Mouse (Mus musculus) heart, embryonic 10.5 days (tissue): Measurements from ENCODE around the gene Tspan1. TPM values are rescaled to one million over a fixed set of nuclear protein-coding genes. Genes with fewer than 3 reads are reported as not detected.
A peak's percentile ranks its signal among the peaks of the same experiment; 100 is the strongest.

ENCODE experiments used
- DNase-seq: peaks from one replicate; pipeline ENCODE4 v3.0.0-alpha.2; 2017; ENCODE audit warnings: low spot score
- H3K27ac ChIP-seq: fragments of 300-500 bp; sonication (generic); 2 replicates; pipeline ENCODE4 v1.5.1; 2016; ENCODE audit warnings: mild to moderate bottlenecking
- H3K27me3 ChIP-seq: fragments of 300-500 bp; sonication (generic); 2 replicates; pipeline ENCODE4 v1.6.1; 2016; ENCODE audit warnings: mild to moderate bottlenecking; ENCODE audit not compliant: poor library complexity, insufficient read depth, severe bottlenecking
- H3K36me3 ChIP-seq: fragments of 300-500 bp; sonication (generic); 2 replicates; pipeline ENCODE4 v1.6.1; 2016; ENCODE audit warnings: mild to moderate bottlenecking, moderate library complexity
- H3K4me1 ChIP-seq: fragments of 300-500 bp; sonication (generic); 2 replicates; pipeline ENCODE4 v1.6.1; 2016; ENCODE audit warnings: mild to moderate bottlenecking
- H3K4me3 ChIP-seq: fragments of 300-500 bp; sonication (generic); 2 replicates; pipeline ENCODE4 v1.5.1; 2016; ENCODE audit warnings: mild to moderate bottlenecking, moderate library complexity
- H3K9me3 ChIP-seq: fragments of 300-500 bp; sonication (generic); 2 replicates; pipeline ENCODE4 v1.6.1; 2016; ENCODE audit warnings: mild to moderate bottlenecking, moderate library complexity
- WGBS: fragments of 180-500 bp; shearing (Covaris S2); methylation state at CpG from one replicate; pipeline ENCODE4 v1.1.7; 2016; 5-methylcytosine and 5-hydroxymethylcytosine counted together
- polyA plus RNA-seq: library from polyadenylated mRNA; unstranded; fragments of >200 nt; fragmentation: Nextera tagmentation; extraction: Ambion mirVana; gene quantifications from 2 replicates; pipeline ENCODE4 v1.2.1, GENCODE M21; 2016

Gene Tspan1
- 0.10 TPM in 1 of 2 replicates, not detected in the other for polyA plus RNA-seq

DNA sequence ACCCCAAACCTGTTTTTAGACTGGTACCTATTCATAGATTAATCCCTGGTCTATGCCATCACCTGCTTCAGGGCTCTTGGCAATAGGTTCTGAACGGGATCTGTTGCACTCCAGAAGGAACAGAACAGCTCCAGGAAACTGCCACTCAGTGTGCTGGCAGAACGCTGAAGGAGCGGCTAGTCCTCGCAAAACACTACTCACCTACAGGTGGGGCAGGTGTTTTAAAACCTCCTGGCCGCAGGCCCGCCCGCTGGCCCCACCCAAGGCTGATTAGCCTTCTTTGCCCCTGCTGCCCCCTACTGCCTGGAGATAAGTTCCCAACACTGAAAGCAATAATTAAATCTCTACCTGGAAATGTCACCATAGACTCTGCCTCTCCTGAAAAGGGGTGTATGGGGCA lies at the start of gene Tspan1:
TSS of gene Tspan1 (minus strand) at position 198 of the 400 bp plus-strand sequence.
- Histone ChIP-seq H3K4me3 (no peak within 1 kb of the TSS), H3K9me3 (no peaks in the 10 kb centered on the region), H3K36me3 (no peaks in the 10 kb centered on the region), H3K27ac (no peak within 1 kb of the TSS), H3K4me1 (no peaks in the 10 kb centered on the region; the same call in none of the 2 replicates), H3K27me3 (no peaks in the 10 kb centered on the region)
- 28% methylated on average over 7 of the region's 7 CpGs for WGBS
- no peak for DNase-seq

DNA sequence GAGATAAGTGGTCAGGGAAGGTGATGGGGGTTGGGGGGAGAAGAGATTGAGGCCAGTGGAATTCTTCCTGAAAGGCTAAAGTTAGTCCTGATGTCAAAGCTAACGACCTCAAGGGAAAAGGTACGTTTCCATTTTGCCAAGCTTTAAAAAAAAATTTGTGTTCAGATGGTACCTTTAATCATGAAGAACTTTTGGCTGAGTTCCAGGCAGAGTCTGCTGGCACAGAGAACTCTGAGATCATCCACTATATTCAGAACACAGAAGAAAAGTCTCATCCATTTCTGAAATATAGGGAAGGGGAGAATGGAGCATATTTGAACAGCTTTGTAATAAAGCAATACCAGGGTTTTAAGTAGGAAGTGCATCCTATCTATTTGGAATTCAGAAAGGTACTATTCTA lies 49.6 kb upstream of the Tspan1 start:
- H3K27me3 ChIP-seq: no peaks in the 10 kb centered on the region
- H3K27ac ChIP-seq: no peak overlapping the region
- H3K36me3 ChIP-seq: no peaks in the 10 kb centered on the region
- DNase-seq: no peak
- H3K4me3 ChIP-seq: no peak overlapping the region
- WGBS: 29% methylated on average over 2 of the region's 2 CpGs
- no peaks in the 10 kb centered on the region for H3K9me3 ChIP-seq
- peaks cover 11% of the 10 kb centered on the region; the same call in 1 of the 2 replicates for H3K4me1 ChIP-seq

DNA sequence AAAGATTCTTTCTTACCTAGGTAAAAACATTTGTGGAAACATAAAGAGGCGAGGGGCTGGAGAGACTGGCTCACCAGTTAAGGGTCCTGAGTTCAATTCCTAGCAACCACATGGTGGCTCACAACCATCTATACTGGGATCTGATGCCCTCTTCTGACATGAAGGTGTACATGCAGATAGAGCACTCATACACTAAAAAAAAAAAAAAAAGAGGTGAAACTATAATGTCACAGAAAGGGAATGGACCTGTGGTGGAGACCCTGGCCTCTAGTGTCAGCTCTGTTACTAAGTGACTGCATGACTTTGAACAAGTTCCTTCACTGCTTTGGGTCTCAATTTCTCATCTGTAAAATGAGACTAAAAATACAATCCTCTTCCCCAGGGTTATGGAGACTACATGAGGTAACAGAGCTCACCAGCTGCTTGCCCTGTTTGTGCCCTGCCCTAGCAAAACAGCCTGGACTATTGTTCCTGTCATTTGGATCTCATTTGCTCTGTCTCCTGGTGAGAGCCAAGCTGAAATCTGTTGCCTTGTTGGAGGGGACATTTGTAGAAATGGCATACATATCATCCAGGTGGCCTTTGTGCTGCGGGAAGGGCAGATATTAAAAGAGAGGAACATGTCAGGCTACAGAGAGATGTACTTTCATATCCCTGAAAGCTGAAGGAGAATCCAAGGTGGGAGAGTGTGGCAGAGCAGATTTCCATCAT lies 48.6 kb upstream of the Tspan1 start:
- Histone ChIP-seq H3K27me3 (no peaks in the 10 kb centered on the region), H3K9me3 (no peaks in the 10 kb centered on the region), H3K36me3 (no peaks in the 10 kb centered on the region), H3K27ac (no peak overlapping the region), H3K4me3 (no peak overlapping the region), H3K4me1 (peaks cover 11% of the 10 kb centered on the region; the same call in 1 of the 2 replicates)
- DNase-seq: no peak
- 88% methylated on average over 2 of the region's 2 CpGs for WGBS

DNA sequence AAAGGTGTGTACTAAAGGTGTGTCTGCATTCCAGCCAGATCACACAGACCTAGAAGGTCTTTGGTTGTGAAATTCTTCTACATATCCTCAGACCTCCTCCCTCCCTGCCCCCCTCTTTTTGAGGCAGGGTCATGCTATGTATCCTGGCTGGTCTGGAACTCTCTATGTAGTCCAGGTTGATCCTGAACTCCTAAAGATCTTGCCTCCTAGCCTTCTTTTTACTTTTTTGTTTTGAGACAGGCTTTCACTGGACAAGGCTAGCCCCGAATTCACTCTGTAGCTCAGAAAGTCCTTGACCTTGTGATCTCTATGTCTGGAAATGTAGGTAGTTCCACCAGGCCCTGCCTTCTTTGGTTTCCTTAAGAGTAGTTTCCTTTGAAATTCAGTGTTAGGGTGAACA lies 41.5 kb upstream of the Tspan1 start:
- no peaks in the 10 kb centered on the region for H3K27me3 ChIP-seq
- no peaks in the 10 kb centered on the region for H3K36me3 ChIP-seq
- no peaks in the 10 kb centered on the region for H3K9me3 ChIP-seq
- WGBS: 87% methylated on average over 1 of the region's 1 CpGs
- 0 out of 2 replicates have a peak, but pooled peaks cover 4% of the 10 kb centered on the region for H3K4me1 ChIP-seq
- no peak overlapping the region for H3K27ac ChIP-seq
- no peak overlapping the region for H3K4me3 ChIP-seq
- no peak for DNase-seq

DNA sequence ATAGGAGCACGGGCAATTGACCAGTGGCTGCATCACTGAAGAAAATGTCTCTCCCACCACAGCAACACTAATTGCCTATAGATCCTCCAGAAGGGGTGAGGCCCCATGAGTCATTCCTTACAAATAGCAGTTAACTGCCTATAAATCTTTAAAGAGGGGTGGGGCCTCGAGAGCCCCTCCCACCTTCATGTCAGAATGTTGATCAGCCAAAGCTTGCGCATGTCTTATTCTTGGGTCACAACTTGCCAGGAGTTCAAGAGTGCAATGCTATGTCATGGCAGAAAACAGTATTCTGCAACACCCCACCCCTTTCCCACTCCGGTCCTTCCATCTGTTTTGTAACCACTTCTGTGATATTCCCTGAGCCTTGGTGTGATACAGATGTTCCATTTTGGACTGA lies 39.1 kb upstream of the Tspan1 start:
- 87% methylated on average over 4 of the region's 4 CpGs for WGBS
- H3K4me1 ChIP-seq: 0 out of 2 replicates have a peak, but pooled peaks cover 4% of the 10 kb centered on the region
- no peak for DNase-seq
- H3K27me3 ChIP-seq: no peaks in the 10 kb centered on the region
- no peak overlapping the region for H3K4me3 ChIP-seq
- H3K9me3 ChIP-seq: no peaks in the 10 kb centered on the region
- H3K27ac ChIP-seq: no peak overlapping the region
- H3K36me3 ChIP-seq: no peaks in the 10 kb centered on the region

DNA sequence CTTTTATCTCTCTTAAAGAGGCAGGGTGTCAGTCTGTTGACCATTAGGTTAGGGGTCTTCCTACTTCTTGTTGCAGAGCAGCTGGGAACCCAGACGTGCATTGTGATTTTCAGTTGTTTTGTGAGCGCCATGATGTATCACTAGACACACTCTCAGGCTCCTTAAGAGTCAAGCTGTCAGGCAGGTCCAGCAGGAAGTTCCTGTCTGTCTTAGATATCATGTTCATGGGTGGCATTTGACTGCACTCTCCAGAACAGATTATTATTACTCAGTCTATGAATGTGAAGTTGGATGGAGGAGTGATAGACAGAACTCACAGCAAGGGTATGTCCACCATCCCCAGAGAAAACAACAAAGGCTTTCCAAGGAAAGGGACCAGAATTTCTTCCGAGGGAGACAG lies 37.0 kb upstream of the Tspan1 start:
- H3K4me1 ChIP-seq: 0 out of 2 replicates have a peak, but pooled peaks cover 4% of the 10 kb centered on the region
- H3K9me3 ChIP-seq: no peaks in the 10 kb centered on the region
- H3K27me3 ChIP-seq: no peaks in the 10 kb centered on the region
- no peak overlapping the region for H3K4me3 ChIP-seq
- no peak for DNase-seq
- H3K27ac ChIP-seq: no peak overlapping the region
- no peaks in the 10 kb centered on the region for H3K36me3 ChIP-seq
- WGBS: 61% methylated on average over 3 of the region's 3 CpGs

DNA sequence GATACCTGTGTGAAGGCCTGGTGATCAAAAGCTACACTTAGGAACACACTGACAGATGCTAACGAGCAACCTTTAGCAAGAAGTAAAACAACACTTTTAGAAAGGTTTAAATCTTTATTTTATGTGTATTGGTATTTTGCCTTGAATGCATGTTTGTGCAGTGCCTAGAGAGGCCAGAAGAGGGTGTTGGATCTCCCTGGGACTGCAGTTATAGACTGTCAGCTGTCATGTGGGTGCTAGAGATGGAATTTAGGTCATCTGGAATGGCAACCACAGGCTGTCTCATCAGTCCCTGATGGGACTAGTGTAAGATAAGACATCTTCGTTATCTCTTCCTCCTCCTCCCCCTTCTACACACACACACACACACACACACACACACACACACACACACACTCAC lies 31.0 kb upstream of the Tspan1 start:
- H3K4me3 ChIP-seq: no peak overlapping the region
- H3K4me1 ChIP-seq: peaks cover 7% of the 10 kb centered on the region; the same call in 1 of the 2 replicates
- no peaks in the 10 kb centered on the region for H3K9me3 ChIP-seq
- DNase-seq: no peak
- H3K27me3 ChIP-seq: no peaks in the 10 kb centered on the region
- no peaks in the 10 kb centered on the region for H3K36me3 ChIP-seq
- H3K27ac ChIP-seq: no peak overlapping the region
- 62% methylated on average over 2 of the region's 2 CpGs for WGBS

DNA sequence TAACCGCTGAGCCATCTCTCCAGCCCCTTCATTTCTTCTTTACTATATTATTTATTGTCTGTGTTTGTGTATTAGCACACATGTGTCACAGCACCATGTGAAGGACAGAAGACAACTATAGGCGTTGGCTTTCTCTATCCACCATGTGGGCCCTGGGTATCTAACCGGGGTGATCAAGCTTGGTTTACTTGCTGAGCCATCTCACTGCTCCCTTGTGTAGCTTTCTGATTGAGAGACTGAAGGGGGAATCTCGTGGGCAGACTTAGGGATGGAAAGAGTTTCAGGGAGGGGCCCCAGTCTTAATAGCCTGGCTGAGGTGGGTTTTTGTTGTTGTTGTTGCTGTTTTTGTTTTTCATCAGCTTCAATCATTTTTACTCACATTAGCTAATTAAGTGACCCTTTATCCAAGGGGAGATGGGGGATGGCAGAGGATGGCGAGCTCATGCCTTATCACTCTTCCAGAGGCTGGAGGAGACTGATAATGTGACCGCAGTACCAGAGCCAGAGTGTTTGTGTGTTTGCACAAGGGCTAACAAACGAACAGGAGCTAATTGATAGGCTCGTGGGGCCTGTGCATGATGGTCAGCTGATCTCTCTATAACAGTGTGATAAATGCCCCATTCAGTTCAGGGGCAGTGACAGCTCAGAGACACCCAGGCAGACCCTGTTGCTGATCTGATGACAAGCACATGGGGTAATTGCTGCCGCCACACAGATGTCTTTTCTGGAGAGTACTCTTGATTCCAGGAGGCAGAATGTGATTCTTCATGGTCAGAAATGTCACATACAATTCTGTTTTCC lies 26.4 kb upstream of the Tspan1 start:
- 32% methylated on average over 9 of the region's 9 CpGs for WGBS
- Histone ChIP-seq H3K27ac (no peak overlapping the region), H3K4me1 (peaks cover 13% of the 10 kb centered on the region; the same call in 1 of the 2 replicates), H3K27me3 (no peaks in the 10 kb centered on the region), H3K4me3 (no peak overlapping the region), H3K9me3 (no peaks in the 10 kb centered on the region), H3K36me3 (no peaks in the 10 kb centered on the region)
- DNase-seq: no peak

DNA sequence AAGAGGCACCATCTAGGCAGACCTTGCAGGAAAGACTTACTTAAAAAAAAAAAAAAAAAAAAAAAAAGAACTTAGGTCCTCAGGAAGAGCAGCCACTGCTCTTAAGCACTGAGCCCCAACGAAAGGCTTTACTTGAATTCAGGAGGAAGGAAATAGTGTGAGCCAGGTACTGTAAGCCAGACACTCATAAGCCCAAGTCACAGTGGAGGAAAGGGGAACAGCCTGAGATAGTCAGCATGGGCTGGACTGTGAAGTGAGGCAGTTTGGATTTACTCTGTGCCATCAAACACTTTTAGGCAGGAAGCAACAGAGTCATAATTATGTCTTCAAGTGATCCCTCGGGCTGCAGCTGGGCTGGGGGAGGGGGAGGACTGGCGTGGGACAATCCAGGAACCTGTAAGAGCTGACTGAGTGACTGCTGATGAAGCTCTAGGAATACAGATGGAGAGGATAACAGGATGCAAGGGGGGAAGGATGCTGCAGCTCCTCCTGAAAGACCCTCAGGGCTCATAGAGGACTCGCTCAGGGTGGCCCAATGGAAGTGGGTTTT lies 25.0 kb upstream of the Tspan1 start:
- H3K27ac ChIP-seq: no peak overlapping the region
- WGBS: 49% methylated on average over 4 of the region's 4 CpGs
- no peaks in the 10 kb centered on the region for H3K36me3 ChIP-seq
- H3K27me3 ChIP-seq: no peaks in the 10 kb centered on the region
- no peak for DNase-seq
- no peaks in the 10 kb centered on the region for H3K9me3 ChIP-seq
- peaks cover 13% of the 10 kb centered on the region; the same call in 1 of the 2 replicates for H3K4me1 ChIP-seq
- no peak overlapping the region for H3K4me3 ChIP-seq

DNA sequence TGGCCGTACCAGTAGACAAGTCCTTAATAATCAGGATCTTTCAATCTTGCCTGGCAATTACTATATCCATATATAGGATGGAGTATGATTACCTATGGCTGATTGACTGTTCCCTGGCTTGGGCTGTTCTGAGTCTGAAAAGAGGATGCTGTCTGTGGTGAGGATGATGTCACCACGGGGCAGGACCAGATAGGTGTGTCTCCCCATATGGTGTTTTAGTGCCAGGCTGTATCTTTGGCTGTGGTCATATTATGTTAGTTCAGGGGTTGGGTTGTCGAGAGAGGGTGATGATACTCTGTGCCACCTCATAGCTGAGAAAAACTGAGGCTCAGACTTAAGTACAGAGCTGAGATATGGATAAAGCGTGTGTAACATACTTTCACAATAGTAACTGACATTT lies 17.7 kb upstream of the Tspan1 start:
- no peak overlapping the region for H3K27ac ChIP-seq
- no peak for DNase-seq
- H3K27me3 ChIP-seq: no peaks in the 10 kb centered on the region
- H3K36me3 ChIP-seq: no peaks in the 10 kb centered on the region
- H3K9me3 ChIP-seq: no peaks in the 10 kb centered on the region
- WGBS: 80% methylated on average over 4 of the region's 4 CpGs
- H3K4me3 ChIP-seq: no peak overlapping the region
- peaks cover 21% of the 10 kb centered on the region for H3K4me1 ChIP-seq

DNA sequence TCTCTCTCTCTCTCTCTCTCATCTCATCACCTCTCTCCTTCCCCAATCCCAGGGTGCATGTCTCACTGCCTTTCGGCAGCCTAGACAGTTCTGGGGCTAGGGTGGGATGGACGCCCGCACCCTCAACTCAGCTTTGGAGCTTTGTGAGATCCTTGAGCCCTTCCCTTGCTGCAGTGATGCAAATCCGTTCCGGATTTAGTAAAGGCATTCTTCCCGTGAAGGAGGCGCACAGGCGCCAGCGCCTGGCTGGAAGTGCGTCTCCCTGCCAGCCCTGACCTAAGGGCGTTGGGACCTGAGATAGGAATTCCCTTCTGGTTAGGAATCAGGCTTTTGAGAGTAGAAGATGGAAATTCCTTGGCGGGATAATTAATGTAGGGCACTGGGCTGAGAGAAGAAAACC lies 15.3 kb upstream of the Tspan1 start:
- no peaks in the 10 kb centered on the region for H3K9me3 ChIP-seq
- 2% methylated on average over 12 of the region's 12 CpGs for WGBS

DNA sequence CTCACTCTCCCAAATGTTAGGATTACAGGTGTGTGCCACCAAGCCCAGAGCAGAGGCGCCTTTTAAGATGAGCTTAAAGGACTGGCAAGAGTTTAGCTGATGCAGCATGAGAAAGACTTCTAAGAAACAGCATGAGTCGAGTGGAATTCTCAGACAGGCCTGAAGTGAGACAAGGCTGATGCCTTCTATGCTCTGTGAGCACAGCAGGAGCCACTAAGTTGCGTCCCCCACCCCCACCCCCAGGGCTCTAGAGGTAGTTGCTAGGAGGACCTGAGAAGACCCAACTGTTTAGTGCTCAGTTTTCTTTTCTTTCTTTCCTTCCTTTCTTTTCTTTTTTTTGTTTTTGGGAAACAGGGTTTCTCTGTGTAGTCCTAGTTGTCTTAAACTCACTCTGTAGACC lies 14.7 kb upstream of the Tspan1 start:
- no peaks in the 10 kb centered on the region for H3K36me3 ChIP-seq
- H3K27ac ChIP-seq: peak overlapping the region; percentile 87; the same call in 1 of the 2 replicates
- no peak overlapping the region for H3K4me3 ChIP-seq
- H3K27me3 ChIP-seq: no peaks in the 10 kb centered on the region
- H3K9me3 ChIP-seq: no peaks in the 10 kb centered on the region
- DNase-seq: no peak
- WGBS: 44% methylated on average over 3 of the region's 3 CpGs
- H3K4me1 ChIP-seq: peaks cover 29% of the 10 kb centered on the region

More for the DNA sequence above, 15.3 kb upstream of the Tspan1 start:
- H3K4me3 ChIP-seq: peak overlapping the region; percentile 55
- no peak for DNase-seq
- no peaks in the 10 kb centered on the region for H3K36me3 ChIP-seq
- peaks cover 24% of the 10 kb centered on the region for H3K4me1 ChIP-seq
- H3K27ac ChIP-seq: peak overlapping the region; percentile 87
- no peaks in the 10 kb centered on the region for H3K27me3 ChIP-seq

DNA sequence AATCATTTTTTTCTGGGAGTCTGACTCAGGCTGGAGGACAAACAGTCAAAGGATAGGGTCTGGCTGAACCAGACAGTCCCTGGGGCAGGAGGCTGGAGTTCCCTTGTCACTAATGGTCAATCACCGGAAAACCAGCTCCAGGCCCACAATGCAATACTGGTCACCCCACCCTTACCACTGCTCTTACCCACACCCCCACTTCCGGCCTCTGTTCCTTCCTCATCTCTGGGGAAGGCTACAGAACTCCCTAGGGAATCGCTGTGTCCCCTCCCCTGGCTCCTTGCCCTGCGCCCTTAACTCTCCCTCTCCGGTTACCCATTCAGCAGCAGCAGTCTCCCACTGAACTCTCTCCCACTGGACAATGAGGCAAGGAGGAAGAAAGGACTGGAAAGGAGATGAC lies 9.7 kb upstream of the Tspan1 start:
- 23% methylated on average over 5 of the region's 5 CpGs for WGBS
- Histone ChIP-seq H3K4me3 (peak overlapping the region; percentile 46; the same call in 1 of the 2 replicates), H3K27me3 (no peaks in the 10 kb centered on the region), H3K27ac (peak overlapping the region; percentile 87), H3K9me3 (no peaks in the 10 kb centered on the region), H3K36me3 (no peaks in the 10 kb centered on the region), H3K4me1 (peaks cover 51% of the 10 kb centered on the region)
- DNase-seq: no peak
